In genomic region chr1:58504577-58505254, GRCm38 (mm10) we compare ENCODE assay signal across 8 mouse cellular contexts. TPM values are rescaled to one million over a fixed set of nuclear protein-coding genes. Genes with fewer than 3 reads are reported as not detected.
DNase-seq lines count a peak whose midpoint lies in the region; ATAC-seq and TF ChIP-seq lines count a peak whose summit lies in the region.

Gene Orc2, minus strand, starts transcription at chr1:58505109.

- DNase-seq in gastrocnemius, adult 8-10 months (ENCODE audit: low spot score in 2 of 2) = peak; percentile 77 to 84
- DNase-seq in hindlimb bud, embryonic 11.5 days (ENCODE audit: extremely low spot score, low read depth, low spot score) = peak; percentile 69
- peak; percentile 77 to 93 for DNase-seq in left cerebral cortex, adult 8-10 months (ENCODE audit: low spot score in 2 of 2)
- DNase-seq in right cerebral cortex, postnatal 10 days (ENCODE audit: low spot score in 2 of 2) = peak; percentile 96 to 97
- peak; percentile 85 for DNase-seq in urinary bladder, postnatal 25 days (ENCODE audit: low spot score)

- no peak within 1 kb of the TSS for H3K27ac ChIP-seq in cortical plate, adult 2 months (ENCODE audit: insufficient read depth, low read length)

- no peak for TF ChIP-seq CTCF in cortical plate, adult 2 months (IDR thresholded peaks at IDR 0.05; ENCODE audit: extremely low read depth, insufficient read depth, low read length)

- peak; percentile 99 for ATAC-seq in activated CD4-positive, CD25-positive, alpha-beta regulatory T cell, adult 4 months

- peaks cover 31% of the 10 kb centered on the region for H3K9me3 ChIP-seq in megakaryocyte, embryonic 14.5 days

- peak within 1 kb of the TSS; percentile 82 for H3K4me3 ChIP-seq in cortical plate, adult 2 months (ENCODE audit: insufficient read depth, low read length)
- H3K4me3 ChIP-seq in megakaryocyte, embryonic 14.5 days (replicated peaks) = peak within 1 kb of the TSS; percentile 100

- TF ChIP-seq POLR2A in cortical plate, adult 2 months (IDR thresholded peaks at IDR 0.05; ENCODE audit: extremely low read depth, insufficient read depth, low read length) = peak; percentile 82

- H3K4me1 ChIP-seq in cortical plate, adult 2 months (ENCODE audit: control insufficient read depth, insufficient read depth, low read length) = no peaks in the 10 kb centered on the region; the same call in 1 of the 2 replicates
- peaks cover 23% of the 10 kb centered on the region for H3K4me1 ChIP-seq in megakaryocyte, embryonic 14.5 days

- peaks cover 44% of the 10 kb centered on the region for H3K36me3 ChIP-seq in megakaryocyte, embryonic 14.5 days (replicated peaks; ENCODE audit: low read length)

- H3K27me3 ChIP-seq in megakaryocyte, embryonic 14.5 days (replicated peaks) = no peaks in the 10 kb centered on the region

RNA-seq across cellular contexts. Expression of gene Orc2, which starts in this region (rescaled TPM):
- polyA plus RNA-seq in activated CD4-positive, CD25-positive, alpha-beta regulatory T cell, adult 4 months (2017; shearing (Covaris generic)) = 10 to 100 TPM; 14.5 to 24.7 TPM
- polyA plus RNA-seq in cortical plate, adult 2 months (2012; rRNA removed) = 23.7 and 26.0 TPM in 2 replicates
- total RNA-seq in gastrocnemius, adult 8-10 months (2022) = 10 to 100 TPM; 10.5 to 13.9 (median 12.5) TPM
- total RNA-seq in left cerebral cortex, adult 8-10 months (2022) = 10 to 100 TPM; 27.0 to 33.9 (median 28.5) TPM
- polyA plus RNA-seq in megakaryocyte, embryonic 14.5 days (2012; ENCODE audit: insufficient read depth, low replicate concordance) = 1.7 and 23.4 TPM in 2 replicates
